Mouse (Mus musculus) E14TG2a.4 (cell line): ENCODE measurements around the gene Rap1a.

Source experiments
- H3K27me3 ChIP-seq: 2 replicates; pipeline ENCODE4 v1.6.1; 2014; ENCODE audit warnings: low read length, control low read depth; ENCODE audit not compliant: insufficient read depth
- H3K36me3 ChIP-seq: 2 replicates; pipeline ENCODE4 v1.6.1; 2014; ENCODE audit warnings: low read length, control low read depth; ENCODE audit not compliant: insufficient read depth
- H3K4me1 ChIP-seq: replicated peaks from 2 replicates; pipeline ENCODE4 v1.6.1; 2014; ENCODE audit warnings: low read depth, low read length, control low read depth
- H3K4me3 ChIP-seq: replicated peaks from 2 replicates; pipeline ENCODE4 v1.5.1; 2014; ENCODE audit warnings: mild to moderate bottlenecking, low read length
- H3K9me3 ChIP-seq: 2 replicates; pipeline ENCODE4 v1.6.1; 2014; ENCODE audit warnings: low read length, control low read depth
- CTCF ChIP-seq: conservative IDR thresholded peaks from 2 replicates; pipeline ENCODE4 v1.5.1; 2014; ENCODE audit warnings: low read length
- NANOG ChIP-seq: IDR thresholded peaks from 2 replicates; pipeline ENCODE4 v1.6.1; 2014; ENCODE audit warnings: borderline replicate concordance, low read length, mixed read lengths
- POU5F1 ChIP-seq: IDR thresholded peaks from 2 replicates; pipeline ENCODE4 v1.6.1; 2014; ENCODE audit warnings: low read length, borderline replicate concordance

Gene Rap1a

GRCm38 (mm10) chr3:105755123-105755522 lies 46.0 kb downstream of the Rap1a start:
- H3K4me3 ChIP-seq = no peak overlapping the region
- H3K9me3 ChIP-seq = no peaks in the 10 kb centered on the region
- H3K36me3 ChIP-seq = no peaks in the 10 kb centered on the region
- TF ChIP-seq CTCF (no peak), POU5F1 (no peak), NANOG (no peak)
- H3K4me1 ChIP-seq = no peaks in the 10 kb centered on the region
- no peaks in the 10 kb centered on the region for H3K27me3 ChIP-seq

DNA sequence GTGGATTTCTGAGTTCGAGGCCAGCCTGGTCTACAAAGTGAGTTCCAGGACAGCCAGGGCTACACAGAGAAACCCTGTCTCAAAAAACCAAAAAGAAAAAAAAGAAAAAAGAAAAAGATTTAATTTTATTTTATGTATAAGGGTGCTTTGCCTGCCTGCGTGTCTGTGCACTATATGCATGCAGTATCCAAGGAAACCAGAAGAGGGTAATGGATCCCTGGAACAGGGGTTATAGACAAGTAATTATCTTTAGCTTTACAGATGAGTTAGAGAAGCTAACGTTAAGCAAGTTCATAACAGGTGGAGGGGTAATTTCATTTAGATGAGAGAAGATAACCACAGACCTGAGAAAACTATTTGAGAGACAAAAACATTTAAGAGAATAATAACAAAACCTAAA lies 47.0 kb downstream of the Rap1a start:
- Histone ChIP-seq H3K4me1 (no peaks in the 10 kb centered on the region), H3K27me3 (no peaks in the 10 kb centered on the region), H3K36me3 (no peaks in the 10 kb centered on the region), H3K4me3 (no peak overlapping the region), H3K9me3 (no peaks in the 10 kb centered on the region)
- TF ChIP-seq POU5F1 (no peak), NANOG (no peak), CTCF (no peak)

- Histone ChIP-seq H3K4me1 (no peaks in the 10 kb centered on the region), H3K4me3 (no peak overlapping the region), H3K9me3 (no peaks in the 10 kb centered on the region), H3K36me3 (no peaks in the 10 kb centered on the region), H3K27me3 (no peaks in the 10 kb centered on the region)
- TF ChIP-seq POU5F1 = no peak
- TF ChIP-seq CTCF = no peak
- no peak for TF ChIP-seq NANOG
Observed at GRCm38 (mm10) chr3:105750810-105751209, 50.3 kb downstream of the Rap1a start.

- Histone ChIP-seq H3K4me1 (no peaks in the 10 kb centered on the region), H3K9me3 (no peaks in the 10 kb centered on the region), H3K4me3 (no peak overlapping the region), H3K27me3 (no peaks in the 10 kb centered on the region), H3K36me3 (no peaks in the 10 kb centered on the region)
- TF ChIP-seq CTCF (no peak), NANOG (no peak), POU5F1 (no peak)
Observed at GRCm38 (mm10) chr3:105746542-105746941, 54.6 kb downstream of the Rap1a start.

DNA sequence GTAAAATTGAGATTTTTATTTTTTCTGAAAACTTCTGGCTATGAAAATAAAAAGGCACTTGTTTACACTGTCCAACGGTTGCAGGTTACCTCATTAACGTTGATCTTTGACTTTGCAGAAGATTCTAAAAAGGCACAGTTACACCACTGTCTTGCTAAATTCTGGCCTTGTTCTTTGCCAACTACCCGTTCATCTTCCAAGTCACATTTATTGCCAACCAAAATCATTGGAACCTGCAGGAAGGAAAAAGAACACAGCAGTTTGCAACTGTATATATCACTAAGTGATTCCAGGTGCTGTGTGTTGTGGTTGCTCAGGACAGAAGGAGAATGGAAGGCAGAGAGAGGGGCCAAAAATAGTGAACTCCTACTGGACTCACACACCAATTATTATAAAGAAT lies 63.5 kb downstream of the Rap1a start:
- no peak for TF ChIP-seq NANOG
- TF ChIP-seq POU5F1 = no peak
- TF ChIP-seq CTCF = no peak
- H3K36me3 ChIP-seq = peaks cover 21% of the 10 kb centered on the region; the same call in 1 of the 2 replicates
- no peak overlapping the region for H3K4me3 ChIP-seq

DNA sequence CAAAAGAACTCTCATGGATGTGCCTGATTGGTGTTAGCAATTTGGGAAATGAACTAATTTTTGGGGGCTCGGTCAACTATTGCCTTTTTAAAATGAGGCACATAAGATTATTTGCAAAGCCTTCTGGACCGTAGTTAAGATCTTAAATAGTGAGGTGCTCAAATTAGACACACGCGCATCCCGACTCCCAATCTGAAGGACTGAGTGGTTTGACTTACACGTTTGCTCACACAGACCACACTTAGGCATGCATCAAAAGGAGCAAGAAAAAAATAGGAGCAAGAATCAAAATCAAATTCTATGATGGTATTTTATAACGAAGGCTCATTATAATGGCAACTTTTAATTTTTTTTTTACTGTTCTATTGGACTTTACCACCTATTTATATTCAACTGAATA lies 64.1 kb downstream of the Rap1a start:
- Histone ChIP-seq H3K4me3 (no peak overlapping the region), H3K9me3 (no peaks in the 10 kb centered on the region), H3K36me3 (peaks cover 21% of the 10 kb centered on the region; the same call in 1 of the 2 replicates), H3K27me3 (no peaks in the 10 kb centered on the region), H3K4me1 (no peaks in the 10 kb centered on the region)
- TF ChIP-seq NANOG (no peak), POU5F1 (no peak), CTCF (no peak)

More for the DNA sequence above, 63.5 kb downstream of the Rap1a start:
- no peaks in the 10 kb centered on the region for H3K4me1 ChIP-seq
- no peaks in the 10 kb centered on the region for H3K9me3 ChIP-seq
- no peaks in the 10 kb centered on the region for H3K27me3 ChIP-seq

GRCm38 (mm10) chr3:105736148-105736547 lies 65.0 kb downstream of the Rap1a start:
- TF ChIP-seq POU5F1 = no peak
- TF ChIP-seq NANOG = no peak

GRCm38 (mm10) chr3:105735285-105735684 lies 65.9 kb downstream of the Rap1a start:
- Histone ChIP-seq H3K4me3 (no peak overlapping the region), H3K4me1 (no peaks in the 10 kb centered on the region), H3K9me3 (no peaks in the 10 kb centered on the region), H3K27me3 (no peaks in the 10 kb centered on the region), H3K36me3 (peaks cover 32% of the 10 kb centered on the region)
- no peak for TF ChIP-seq POU5F1
- TF ChIP-seq NANOG = no peak

More at GRCm38 (mm10) chr3:105736148-105736547, 65.0 kb downstream of the Rap1a start:
- Histone ChIP-seq H3K27me3 (no peaks in the 10 kb centered on the region), H3K4me1 (no peaks in the 10 kb centered on the region), H3K36me3 (peaks cover 23% of the 10 kb centered on the region), H3K4me3 (no peak overlapping the region), H3K9me3 (no peaks in the 10 kb centered on the region)

- H3K36me3 ChIP-seq = peaks cover 33% of the 10 kb centered on the region
- H3K9me3 ChIP-seq = no peaks in the 10 kb centered on the region
- TF ChIP-seq NANOG (no peak), POU5F1 (no peak), CTCF (no peak)
- no peaks in the 10 kb centered on the region for H3K27me3 ChIP-seq
- no peaks in the 10 kb centered on the region for H3K4me1 ChIP-seq
- no peak overlapping the region for H3K4me3 ChIP-seq
Observed at GRCm38 (mm10) chr3:105733538-105733937, 67.6 kb downstream of the Rap1a start.
